Mouse (Mus musculus) sigmoid colon, adult 10 weeks (tissue): ENCODE measurements around the gene Zfp971. TPM values are rescaled to one million over a fixed set of nuclear protein-coding genes. Genes with fewer than 3 reads are reported as not detected.

Source experiments
- polyA plus RNA-seq: library from polyadenylated mRNA; stranded (reverse); fragments of 350-450 nt; fragmentation: Illumina TruSeq; extraction: RNeasy Lipid Tissue Mini Kit (QIAGEN cat#74804); gene quantifications from one replicate; pipeline ENCODE4 v1.2.3, GENCODE M21; 2014; ENCODE audit warnings: low read depth, low replicate concordance

Gene Zfp971
- 87.3 TPM for polyA plus RNA-seq

GRCm38 (mm10) chr2:178023011-178023611 lies at the start of gene Zfp971:
Gene Zfp971 (plus strand): TSS chr2:178023284.

GRCm38 (mm10) chr2:178078166-178078717 lies 55.2 kb downstream of the Zfp971 start, which contains the start of gene Zfp931:
Gene Zfp931 (minus strand): TSS chr2:178078476.

Other genes with a start within 250 kb of the Zfp971 start
- 107 TPM for gene Gm14325, start 182.9 kb upstream of the Zfp971 start, polyA plus RNA-seq
- 3.1 TPM for gene Gm14327, start 126.2 kb upstream of the Zfp971 start, polyA plus RNA-seq
- gene Zfp972, start 97.7 kb upstream of the Zfp971 start, polyA plus RNA-seq = 3.2 TPM
- 74.3 TPM for gene Gm14326, start 66.0 kb upstream of the Zfp971 start, polyA plus RNA-seq
- gene Zfp931, start 55.2 kb downstream of the Zfp971 start, polyA plus RNA-seq = 66.1 TPM
- 1.2 TPM for gene Phactr3, start 95.7 kb downstream of the Zfp971 start, polyA plus RNA-seq